Mouse (Mus musculus): ENCODE data around the gene Il20rb. TPM values are rescaled to one million over a fixed set of nuclear protein-coding genes. Genes with fewer than 3 reads are reported as not detected.

Gene Il20rb
- total RNA-seq, 2 experiments from 2014 or later = 1.3 to 1.7 TPM

- peak; percentile 93 for DNase-seq
Observed at GRCm38 (mm10) chr9:100470936-100471604, 15.5 kb downstream of the Il20rb start.

DNA sequence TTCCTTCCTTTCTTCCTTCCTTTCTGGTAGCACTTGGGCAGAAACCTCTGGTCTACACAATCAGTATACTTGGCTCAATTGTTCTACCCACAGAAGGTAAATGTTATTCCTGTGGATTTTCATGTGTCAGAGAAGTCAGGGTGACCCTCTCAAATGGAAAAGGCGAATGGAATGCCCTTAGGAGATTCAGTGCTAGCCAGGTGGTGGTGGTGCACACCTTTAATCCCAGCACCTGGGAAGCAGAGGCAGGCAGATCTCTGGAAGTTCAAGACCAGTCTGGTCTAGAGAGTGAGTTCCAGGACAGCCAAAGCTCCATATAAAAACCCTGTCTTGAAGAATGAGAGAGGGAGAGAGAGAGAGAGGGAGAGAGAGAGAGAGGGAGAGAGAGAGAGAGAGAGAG is 16.4 kb downstream of the Il20rb start:
- no peak for DNase-seq

GRCm38 (mm10) chr9:100469681-100470080 is 16.9 kb downstream of the Il20rb start:
- DNase-seq = no peak

DNA sequence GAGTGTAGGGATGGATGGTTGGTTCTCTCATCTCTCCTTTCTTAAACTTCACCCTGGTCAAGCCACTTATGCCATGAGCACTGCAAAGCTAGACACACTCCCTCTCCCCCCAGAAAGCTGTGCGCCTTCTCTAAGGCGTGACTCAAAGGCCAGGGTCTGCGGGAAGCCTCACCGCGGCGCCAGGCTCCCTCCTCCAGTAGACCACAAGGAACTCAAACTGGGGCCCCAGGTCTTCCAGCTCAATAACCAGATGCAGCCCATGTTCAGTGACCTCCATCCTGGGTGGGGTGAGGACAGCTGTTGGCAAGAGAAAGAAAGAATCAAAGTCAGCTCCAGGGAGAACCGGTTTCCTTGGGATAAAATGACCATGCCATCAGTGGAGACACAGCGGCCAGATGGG is 18.4 kb downstream of the Il20rb start:
- DNase-seq = no peak

GRCm38 (mm10) chr9:100467653-100468052 is 18.9 kb downstream of the Il20rb start:
- DNase-seq = peak; percentile 66

- DNase-seq = no peak
Observed at GRCm38 (mm10) chr9:100466743-100467142, 19.8 kb downstream of the Il20rb start.

DNA sequence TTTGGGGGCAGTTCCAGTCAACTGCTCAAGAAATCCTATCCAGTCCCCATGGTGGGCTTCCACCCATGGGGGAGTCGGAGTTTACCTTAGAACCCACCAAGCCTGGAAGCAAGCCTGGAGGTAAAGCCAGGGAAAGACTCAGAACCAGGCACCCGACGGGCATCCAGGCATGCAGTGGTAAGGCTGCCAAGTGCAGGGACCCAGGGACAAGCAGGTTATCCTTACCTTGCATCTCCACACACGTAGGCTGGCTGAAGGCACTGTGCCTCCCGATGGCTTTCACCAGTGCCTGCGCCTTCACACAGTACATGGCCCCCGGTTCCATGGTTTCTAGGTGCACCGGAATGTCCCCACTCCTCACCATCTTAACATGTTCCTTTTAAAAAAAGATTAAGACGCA is 20.6 kb downstream of the Il20rb start:
- DNase-seq = no peak

DNA sequence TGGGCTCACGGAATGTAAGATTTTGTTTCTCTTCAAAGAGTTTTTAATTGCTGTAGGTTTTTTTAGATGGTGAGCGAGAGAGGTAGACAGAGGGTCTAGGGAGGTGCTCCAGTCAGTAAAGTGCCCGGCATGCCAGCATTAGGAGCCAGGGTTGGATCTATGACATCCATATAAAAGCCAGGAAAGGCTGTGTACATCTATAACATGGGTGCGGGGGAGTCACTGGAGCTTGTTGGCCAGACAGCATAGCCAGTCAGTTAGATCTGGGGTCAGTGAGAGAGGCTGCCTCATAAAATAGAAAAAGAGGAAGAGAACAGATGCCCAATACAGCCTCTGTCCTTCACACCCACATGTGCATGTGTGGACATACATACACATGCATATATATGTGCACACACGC is 21.2 kb downstream of the Il20rb start:
- no peak for DNase-seq

DNA sequence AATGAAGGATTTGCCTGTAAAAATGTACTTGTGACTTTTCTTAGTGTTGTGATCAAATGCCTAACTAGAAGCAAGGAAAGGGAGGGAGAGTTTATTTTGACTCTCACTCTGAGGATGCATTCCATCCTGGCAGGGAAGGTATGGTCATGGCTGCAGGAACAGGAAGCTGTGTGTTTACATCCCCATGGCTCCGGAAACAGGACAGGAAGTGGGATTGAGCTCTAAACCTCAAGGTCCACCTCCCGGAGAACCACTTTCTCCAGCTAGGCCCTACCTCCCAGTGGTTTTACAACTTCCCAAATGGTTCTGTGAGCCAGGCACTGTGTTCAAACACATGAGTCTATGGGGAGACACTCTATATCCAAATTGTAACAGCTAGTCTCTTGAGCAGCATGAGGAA is 22.8 kb downstream of the Il20rb start:
- DNase-seq = no peak

- no peak for DNase-seq
Observed at GRCm38 (mm10) chr9:100462098-100462497, 24.5 kb downstream of the Il20rb start.

DNA sequence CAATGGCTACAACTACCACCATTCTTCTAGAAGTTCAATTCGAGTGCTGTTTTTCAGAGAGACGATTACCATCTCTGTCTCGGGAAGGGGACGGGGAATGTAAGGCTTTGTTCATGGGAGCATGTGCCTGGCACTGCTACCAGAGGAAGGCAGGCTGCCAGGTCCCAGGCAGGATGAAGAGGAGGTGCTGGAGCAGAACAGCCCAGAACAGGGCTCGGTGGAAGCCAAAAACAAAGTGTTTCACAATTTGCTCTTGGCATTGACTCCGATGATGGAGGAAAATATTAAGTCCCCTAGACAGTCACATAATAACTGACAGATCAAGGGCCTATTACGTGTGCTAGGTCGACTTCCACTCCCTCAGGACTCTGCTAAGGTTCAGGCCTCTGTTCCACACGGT is 24.9 kb downstream of the Il20rb start:
- peak; percentile 71 for DNase-seq

GRCm38 (mm10) chr9:100460203-100460602 is 26.4 kb downstream of the Il20rb start:
- DNase-seq = no peak

- DNase-seq = no peak
Observed at GRCm38 (mm10) chr9:100457971-100458681, 28.5 kb downstream of the Il20rb start.

DNA sequence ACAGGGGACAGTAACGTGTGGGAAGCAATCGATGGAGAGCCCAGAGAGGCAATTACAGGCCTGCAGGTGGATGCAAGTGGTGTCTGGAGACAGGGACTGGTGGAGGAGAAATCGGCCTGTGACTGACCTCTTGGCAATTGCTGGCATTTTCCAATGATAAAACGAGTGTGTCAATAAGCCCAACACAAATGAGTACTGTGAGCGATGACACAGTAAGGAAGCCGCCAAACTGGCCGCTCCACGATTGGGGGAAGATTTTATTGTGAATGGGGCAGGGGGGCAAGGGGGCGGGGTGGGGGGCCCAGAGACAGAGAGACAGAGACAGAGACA is 32.0 kb downstream of the Il20rb start:
- DNase-seq = peak; percentile 25

GRCm38 (mm10) chr9:100453944-100454663 is 32.5 kb downstream of the Il20rb start:
- peak; percentile 62 for DNase-seq

DNA sequence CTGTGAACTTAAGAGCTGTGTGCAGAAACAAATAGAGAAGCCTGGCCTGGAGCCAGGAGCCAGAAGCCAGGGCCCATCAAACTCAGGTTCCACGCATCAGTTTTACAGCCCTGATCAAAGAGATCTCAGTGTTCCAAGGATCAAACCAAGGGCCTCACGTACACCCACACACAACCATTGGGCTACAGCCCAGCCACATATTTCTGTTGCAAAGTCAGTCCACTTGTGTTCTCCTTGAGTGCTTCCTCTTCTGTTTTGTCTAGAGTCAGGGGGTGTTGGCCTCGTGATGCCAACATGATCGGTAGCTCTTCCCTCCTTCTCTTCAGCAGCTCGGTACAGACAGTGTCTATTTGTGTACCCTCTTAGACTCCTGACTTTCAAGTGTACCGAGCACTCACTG is 34.2 kb downstream of the Il20rb start:
- DNase-seq = no peak

DNA sequence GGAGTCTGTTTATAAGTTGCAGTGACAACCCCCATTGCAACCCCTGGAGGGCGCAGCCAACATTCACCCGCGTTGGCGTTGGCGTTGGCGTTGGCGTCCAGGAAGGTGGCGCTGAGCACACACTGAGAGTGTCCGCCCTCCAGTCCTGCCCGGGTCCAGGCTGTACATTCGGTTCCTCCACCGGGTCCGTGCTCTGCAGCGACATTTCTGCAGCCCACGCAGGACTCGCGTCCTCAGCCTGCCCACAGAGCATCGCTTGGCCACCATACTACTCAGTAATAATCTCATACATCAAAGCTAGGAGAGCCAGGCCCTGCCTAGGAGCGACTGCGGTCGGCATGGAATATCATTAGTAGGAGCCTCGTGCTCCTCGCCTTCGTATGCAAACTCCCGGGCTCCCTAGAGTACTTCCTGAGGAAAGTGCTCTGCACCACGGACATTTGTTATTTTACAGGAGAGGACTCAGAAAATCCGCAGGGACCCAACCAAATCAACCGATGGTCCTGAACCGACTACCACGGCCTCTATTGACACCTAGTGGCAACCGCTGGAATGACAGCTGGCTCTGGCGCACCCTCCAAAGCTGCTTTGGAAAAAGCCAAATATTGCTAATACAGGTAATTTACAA is 40.4 kb downstream of the Il20rb start:
- peak; percentile 34 for DNase-seq

DNA sequence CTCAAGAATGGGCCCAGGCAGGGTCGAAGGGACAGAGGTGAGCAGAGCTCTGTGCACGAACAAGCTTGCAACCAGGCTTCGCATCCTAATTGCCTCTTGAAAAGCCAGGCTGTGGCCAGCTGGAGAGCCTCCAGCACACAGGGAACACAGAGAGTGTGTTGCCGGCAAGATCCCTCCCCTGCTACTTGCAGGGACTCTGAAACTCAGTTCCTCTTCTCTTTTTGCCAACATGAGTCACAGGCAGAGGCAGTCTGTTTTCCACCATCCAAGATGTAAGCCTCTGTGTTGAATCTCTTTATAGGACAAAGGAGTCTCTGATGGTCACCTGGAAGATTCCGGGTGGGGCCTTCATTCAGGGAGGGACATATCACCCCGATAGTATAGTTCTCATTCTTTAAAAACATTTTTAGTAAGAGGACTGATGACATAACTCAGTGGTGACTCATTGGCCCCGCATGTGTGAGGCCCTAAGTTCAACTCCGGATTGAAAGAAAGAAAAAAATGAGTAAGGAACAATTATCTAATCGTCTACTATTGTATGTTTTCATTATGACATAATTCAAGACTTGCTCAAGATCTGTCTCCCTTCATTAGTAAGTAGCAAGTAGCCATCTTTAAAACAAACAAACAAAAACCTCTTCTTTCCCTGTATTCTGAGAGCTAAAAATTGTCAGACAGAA is 46.3 kb downstream of the Il20rb start:
- DNase-seq = no peak

GRCm38 (mm10) chr9:100439481-100439880 is 47.1 kb downstream of the Il20rb start:
- DNase-seq = no peak

- no peak for DNase-seq
Observed at GRCm38 (mm10) chr9:100438994-100439393, 47.6 kb downstream of the Il20rb start.

GRCm38 (mm10) chr9:100436865-100437595 is 49.6 kb downstream of the Il20rb start:
- no peak for DNase-seq

GRCm38 (mm10) chr9:100431355-100431754 is 55.2 kb downstream of the Il20rb start:
- DNase-seq = no peak
